Mouse (Mus musculus): ENCODE data around the gene Disp3. TPM values are rescaled to one million over a fixed set of nuclear protein-coding genes. Genes with fewer than 3 reads are reported as not detected.

Disp3 gene
- total RNA-seq, 2 experiments from 2014 or later: 37.5 to 39.4 TPM

GRCm38 (mm10) chr4:148288055-148288549, 337 bp upstream of the Disp3 start:
- peak; percentile 93 to 94 for DNase-seq

- no peak for DNase-seq
Observed at GRCm38 (mm10) chr4:148287041-148287440, 724 bp downstream of the Disp3 start.

GRCm38 (mm10) chr4:148286226-148287031, 1.3 kb downstream of the Disp3 start:
- peak; percentile 47 to 48 for DNase-seq

GRCm38 (mm10) chr4:148284219-148284618, 3.5 kb downstream of the Disp3 start:
- no peak for DNase-seq

GRCm38 (mm10) chr4:148276816-148277491, 10.8 kb downstream of the Disp3 start:
- no peak for DNase-seq

GRCm38 (mm10) chr4:148274671-148275070, 13.1 kb downstream of the Disp3 start:
- no peak for DNase-seq

GRCm38 (mm10) chr4:148273229-148273628, 14.5 kb downstream of the Disp3 start:
- DNase-seq: no peak

GRCm38 (mm10) chr4:148271656-148272055, 16.1 kb downstream of the Disp3 start:
- DNase-seq: no peak

GRCm38 (mm10) chr4:148266973-148267507, 20.7 kb downstream of the Disp3 start:
- DNase-seq: no peak

- no peak for DNase-seq
Observed at GRCm38 (mm10) chr4:148259941-148260340, 27.8 kb downstream of the Disp3 start.

GRCm38 (mm10) chr4:148249341-148249740, 38.4 kb downstream of the Disp3 start:
- DNase-seq: no peak

- peak; percentile 65 to 71 for DNase-seq
Observed at GRCm38 (mm10) chr4:148240387-148240786, 47.4 kb downstream of the Disp3 start.

GRCm38 (mm10) chr4:148239474-148240130, 48.2 kb downstream of the Disp3 start:
- DNase-seq: peak in 1 of 2 experiments; percentile 36

- DNase-seq: no peak
Observed at GRCm38 (mm10) chr4:148238919-148239318, 48.8 kb downstream of the Disp3 start.

GRCm38 (mm10) chr4:148238218-148238617, 49.5 kb downstream of the Disp3 start:
- no peak for DNase-seq

- no peak for DNase-seq
Observed at GRCm38 (mm10) chr4:148236664-148237063, 51.1 kb downstream of the Disp3 start.

- DNase-seq: no peak
Observed at GRCm38 (mm10) chr4:148233061-148233460, 54.7 kb downstream of the Disp3 start.

- DNase-seq: no peak
Observed at GRCm38 (mm10) chr4:148232615-148233014, 55.1 kb downstream of the Disp3 start.

- DNase-seq: no peak
Observed at GRCm38 (mm10) chr4:148232124-148232523, 55.6 kb downstream of the Disp3 start.

- no peak for DNase-seq
Observed at GRCm38 (mm10) chr4:148229646-148230045, 58.1 kb downstream of the Disp3 start.

- no peak for DNase-seq
Observed at GRCm38 (mm10) chr4:148222983-148223382, 64.8 kb downstream of the Disp3 start.

GRCm38 (mm10) chr4:148220656-148221055, 67.1 kb downstream of the Disp3 start:
- DNase-seq: no peak

- no peak for DNase-seq
Observed at GRCm38 (mm10) chr4:148218238-148218637, 69.5 kb downstream of the Disp3 start.
